Mouse (Mus musculus): ENCODE data around the gene Cacna1g.
A peak's percentile ranks its signal among the peaks of the same experiment; 100 is the strongest.

The Cacna1g gene

DNA sequence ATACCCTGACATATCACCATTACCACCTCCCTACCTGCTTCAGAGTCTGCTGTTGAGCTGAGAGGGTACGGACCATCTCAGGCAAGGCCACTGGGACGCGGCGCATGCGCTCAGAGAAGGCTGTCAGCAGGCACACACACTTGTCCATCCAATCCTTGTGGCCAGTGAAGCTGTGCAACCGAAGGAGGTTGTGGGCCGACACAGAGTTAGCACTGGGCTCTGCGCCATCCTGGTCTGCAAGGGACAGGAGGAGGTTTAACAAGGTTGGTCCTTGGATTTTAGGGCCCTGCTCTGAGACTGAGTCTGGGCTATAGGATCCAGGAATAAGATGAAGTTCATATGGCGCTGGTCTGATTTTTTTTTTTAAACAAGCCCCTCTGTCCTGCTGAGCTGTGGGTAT lies 6.4 kb upstream of the Cacna1g start:
- no peak for DNase-seq

DNA sequence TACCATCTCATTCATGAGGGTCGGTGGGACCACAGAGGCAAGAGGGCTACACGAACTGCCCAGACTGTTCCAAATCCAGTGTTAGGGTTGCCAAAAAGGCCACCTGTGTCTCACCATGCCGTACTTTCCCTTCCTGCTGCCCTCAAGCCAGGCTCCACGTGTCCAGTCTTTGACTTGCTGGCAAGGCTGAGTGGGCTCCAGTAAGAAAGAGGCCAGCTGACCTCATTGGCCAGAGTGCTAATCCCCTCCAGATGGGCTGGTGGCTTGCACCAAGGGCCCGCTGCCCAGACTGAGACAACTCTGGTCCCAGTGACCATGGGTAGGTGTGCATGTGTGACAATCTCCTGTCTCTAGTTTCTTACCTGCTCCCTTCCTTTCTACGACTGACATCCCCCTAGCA lies 3.7 kb upstream of the Cacna1g start:
- DNase-seq = no peak

DNA sequence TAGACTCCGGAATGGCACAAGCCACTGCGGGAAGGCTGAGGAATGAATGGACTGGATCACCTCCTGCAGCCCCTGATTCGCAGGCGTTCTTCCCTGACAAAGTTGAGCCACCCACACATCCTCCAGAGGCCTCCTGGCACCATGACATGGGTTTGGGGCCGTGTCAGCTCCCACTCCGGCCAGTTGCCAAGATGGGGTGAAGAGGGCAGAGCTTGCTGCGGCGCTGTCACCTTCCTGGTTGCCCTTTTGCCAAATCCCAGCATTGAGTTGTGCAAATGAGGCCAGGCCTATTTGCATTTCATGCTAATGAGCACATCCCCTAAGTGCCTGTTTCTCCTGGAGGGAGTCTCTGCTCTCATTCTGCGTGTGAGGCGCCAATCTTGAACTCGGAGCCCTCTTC lies 1.7 kb upstream of the Cacna1g start:
- DNase-seq = no peak

DNA sequence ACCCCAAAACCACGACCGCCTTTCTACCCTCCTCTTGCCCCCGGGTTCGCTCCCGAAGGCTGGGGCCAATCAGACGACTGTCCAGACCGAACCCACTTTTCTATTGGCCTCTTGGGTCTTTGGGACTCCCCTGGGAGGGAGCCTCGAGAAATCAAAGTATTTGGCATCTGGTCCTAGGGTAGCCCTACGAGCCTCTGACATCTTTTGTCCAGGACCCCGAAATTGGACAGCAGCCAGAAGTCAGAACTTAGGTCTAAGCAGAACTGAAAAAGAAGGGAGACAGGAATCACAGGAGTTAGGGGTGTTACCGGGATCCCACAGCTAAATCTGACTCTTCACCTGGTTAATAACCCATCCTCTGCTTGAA lies 529 bp upstream of the Cacna1g start:
- DNase-seq = no peak

DNA sequence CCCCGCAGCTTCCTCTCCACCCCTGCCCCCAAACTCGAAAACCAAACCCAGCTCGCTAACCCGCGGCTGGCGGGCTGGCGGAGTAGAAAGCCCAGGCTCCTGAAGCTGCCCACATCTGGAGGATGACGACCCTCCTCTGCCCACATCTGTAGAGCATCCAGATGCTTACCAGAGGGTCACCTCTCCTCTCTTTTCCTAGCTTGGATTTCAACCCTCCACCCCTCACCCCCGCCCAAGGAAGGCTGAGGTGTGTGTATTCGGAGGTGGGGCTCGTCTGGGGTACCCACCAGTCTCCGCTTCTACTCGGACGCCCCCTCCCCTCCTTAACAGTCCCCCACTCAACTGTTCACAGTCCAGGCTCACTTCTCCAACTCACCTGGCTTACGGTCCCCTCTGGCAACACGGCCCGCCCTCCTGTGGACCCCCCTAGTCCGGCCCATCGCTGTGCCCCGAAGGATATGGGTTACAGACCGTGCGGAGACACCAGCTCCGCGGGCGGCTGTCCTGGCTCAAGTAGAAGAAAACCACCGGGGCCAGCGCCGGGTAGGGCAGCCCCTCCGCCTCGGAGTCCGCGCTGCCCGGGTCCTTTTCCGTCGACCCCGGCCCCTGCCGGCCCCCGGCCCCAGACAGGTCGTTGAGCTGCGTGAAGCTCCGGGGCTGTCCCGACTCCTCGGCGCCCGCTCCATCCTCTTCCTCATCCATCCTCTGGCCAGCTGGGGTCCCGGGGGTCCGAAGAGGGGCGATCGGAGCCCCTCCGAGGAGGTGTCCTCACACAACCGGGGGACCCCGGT lies 887 bp downstream of the Cacna1g start:
- DNase-seq = peak; percentile 42

DNA sequence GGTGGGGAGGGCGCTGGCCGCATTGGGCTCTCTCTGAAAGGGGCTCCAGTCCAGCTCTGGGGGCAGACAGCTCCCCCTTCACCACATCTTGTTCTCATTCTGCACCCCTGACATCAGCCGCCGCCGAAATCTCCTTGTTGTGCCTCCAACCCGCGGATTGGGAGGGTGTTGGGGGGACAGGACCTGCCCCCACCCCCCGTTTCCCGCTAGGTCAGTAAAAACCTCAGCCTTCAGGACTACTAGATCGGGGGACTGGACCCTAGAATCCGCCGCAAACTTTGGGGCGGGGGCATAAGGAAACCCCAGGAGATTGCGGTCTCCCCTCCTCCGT lies 1.4 kb downstream of the Cacna1g start:
- DNase-seq = peak; percentile 47

DNA sequence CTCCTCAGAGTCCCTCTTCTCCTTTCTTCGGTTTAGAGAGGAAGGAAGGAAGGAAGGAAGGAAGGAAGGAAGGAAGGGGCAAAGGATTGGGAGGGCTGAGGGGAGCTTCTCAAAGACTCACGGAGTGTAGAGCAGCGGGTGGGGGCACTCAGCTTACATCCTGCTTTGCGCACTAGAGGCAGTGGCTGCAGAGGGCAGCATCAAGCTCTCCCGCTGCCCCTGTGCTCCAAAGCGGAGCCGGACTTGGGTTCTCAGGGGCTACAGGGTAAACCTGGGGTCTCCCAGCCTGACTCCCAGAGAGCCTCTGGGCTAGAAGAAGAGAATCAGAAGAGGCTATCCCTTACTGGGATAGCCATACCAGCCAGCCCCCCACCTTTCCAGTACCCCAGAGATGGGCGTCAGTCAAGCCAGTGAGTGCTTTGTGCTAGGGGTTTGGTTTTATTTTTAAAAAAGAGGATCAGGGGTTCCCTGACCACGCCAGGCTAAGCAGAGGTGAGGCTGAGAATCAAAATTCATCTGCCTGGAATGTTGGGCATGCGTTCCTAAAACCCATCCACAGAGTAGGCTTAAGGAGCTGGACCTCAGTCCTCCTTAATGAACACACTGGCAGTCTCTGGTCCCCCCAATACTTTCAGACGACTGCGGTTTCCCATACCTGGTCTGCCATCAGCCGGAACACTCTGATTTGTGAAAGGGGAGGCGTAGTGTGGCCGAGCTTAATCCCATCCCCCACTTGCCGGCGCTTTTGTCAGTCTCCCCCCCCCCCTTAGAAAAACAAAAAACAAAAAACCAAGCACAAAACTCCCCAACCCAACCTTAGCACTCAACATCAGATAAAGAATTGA lies 2.0 kb downstream of the Cacna1g start:
- peak; percentile 37 for DNase-seq

DNA sequence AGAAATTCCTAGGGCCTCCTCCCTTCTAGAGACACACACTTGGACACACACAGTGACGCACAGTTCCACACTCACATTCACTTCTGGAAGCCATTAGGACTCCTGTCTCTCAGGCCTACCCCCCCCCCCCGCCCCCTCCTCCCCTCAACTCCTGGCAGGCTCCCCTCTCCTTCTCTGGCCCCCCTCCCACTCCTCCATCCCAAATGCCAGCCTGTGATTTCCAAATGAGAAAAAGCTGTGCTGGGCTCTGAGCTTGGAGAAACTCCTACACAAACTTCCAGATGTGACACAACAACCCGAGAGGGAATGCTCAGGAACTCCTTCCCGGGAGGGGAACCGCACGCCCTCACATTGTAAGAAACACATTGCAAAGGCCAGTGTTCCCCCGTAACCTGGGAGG lies 3.6 kb downstream of the Cacna1g start:
- no peak for DNase-seq

DNA sequence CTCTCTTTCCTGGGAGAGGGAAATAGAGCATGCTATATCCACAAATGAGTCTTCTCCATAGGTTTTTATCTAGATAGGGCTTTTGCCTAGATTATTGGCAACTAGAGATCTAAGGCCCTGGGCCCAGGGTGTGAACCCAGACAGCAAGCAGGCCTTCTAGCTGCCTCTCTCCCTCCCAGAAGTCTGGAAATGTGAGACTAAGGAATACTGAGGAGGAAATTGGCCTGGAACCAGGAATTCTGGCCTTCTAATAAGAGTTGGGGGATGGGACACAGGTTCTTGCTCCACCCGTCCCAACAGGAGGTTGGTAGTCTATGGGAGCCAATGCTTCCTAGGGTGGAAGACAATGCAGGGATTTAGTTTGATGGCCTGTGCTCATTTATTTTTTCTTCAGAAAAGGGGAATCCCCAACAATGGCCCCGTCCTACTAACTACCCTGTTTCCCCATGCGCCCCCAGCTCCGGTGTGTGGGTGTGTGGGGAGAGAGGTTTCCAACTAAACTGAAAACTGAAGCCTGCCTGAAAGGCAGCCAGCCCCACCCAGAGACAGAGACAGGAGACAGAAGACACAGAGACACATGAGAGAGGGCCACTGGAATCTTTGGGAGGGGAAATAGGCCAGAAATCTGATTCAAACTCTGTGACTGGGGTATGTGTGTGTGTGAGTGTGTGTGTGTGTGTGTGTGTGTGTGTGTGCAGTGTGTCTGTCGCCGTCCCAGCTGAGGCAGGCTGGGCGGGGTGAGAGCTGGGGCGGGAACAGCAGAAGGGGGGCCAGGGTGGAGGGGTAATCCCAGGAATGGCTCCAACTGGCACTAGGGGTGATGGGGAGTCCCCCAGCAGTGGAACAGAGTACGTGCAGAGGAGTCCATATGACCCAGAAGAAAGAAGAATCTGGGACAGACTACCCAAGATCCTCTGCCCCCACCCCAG lies 4.6 kb downstream of the Cacna1g start:
- no peak for DNase-seq

DNA sequence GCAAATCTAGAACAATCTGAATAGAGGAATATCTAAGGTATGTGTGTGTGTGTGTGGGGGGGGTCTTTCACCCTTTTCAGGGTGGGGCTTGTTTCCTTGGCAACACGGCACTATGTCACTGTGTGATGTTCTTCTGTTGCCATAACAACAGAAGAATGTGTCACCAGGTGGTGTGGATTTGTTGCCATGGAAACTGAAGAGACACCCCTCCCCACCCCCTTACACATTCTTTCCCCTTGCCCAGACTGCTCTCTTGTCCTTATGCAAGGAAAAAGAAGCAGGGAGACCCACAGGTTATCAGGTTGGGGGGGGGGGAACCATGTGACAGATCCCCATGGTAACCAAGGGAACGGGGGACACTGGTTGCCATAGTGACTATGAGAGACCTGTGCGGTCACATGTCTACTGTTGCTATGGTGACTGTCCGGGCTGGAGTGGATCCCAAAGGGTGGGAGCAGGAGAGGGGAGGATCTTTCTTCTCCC lies 5.4 kb downstream of the Cacna1g start:
- DNase-seq = peak; percentile 85

DNA sequence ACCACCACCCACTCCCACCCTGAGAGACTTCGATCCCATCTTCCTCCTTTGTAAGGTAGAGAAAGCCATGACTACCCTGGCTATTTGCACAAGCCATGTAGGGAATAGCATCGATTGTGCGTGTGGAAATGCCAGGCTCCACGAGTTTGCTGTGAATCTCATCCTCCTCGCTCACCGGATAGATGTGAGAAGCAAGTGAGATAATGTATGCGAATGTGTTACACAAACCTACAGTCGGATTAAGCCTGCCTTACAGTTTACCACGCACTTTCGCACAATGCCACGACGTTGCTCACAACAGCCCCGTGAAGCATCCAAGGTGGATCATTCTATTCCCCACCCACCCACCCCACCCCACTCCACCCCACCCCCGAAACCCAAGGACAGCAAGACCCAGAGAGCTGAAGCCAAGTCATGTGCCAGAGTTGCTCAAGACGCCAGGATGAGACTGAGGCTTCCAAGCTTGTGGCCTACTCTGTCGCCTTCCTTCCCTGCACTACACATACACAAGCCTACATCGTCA lies 7.6 kb downstream of the Cacna1g start:
- no peak for DNase-seq

DNA sequence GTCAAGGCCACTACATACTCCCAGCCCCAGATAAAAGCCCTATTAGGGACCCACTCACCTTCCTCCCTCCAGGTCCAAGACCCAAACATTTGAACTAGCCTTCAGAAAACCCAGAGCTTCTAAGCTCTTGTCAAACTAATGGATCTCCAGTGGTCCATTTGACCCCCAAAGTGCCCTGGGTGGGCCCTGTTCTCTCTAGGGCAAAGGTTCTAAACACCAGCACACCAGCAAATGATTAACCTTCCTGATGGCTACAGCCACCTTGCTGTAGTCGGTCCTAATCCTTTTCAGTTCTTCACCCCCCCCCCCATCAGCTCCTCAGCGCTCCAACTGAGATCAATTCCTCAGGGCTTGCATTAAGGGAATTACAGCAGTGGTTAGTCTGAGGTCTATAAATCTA lies 9.8 kb downstream of the Cacna1g start:
- no peak for DNase-seq

DNA sequence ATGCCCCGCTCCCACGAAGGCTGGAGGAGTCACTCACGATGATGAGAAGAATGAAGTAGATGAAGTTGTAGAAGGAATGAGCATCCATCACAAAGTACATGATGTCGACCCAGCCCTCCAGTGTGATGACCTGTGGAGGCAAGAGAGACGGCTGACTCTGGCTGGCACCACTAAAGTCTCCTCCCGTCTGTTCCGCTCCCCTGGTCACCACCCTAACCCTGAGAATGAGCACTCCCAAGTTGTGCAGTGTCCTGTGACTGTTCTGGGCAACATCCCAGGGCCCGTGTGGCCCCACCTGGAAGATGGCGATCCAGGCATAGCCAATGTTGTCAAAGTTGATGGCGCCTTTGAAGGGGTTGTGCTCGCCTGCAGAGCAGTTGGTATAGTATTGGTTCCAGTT lies 12.1 kb downstream of the Cacna1g start:
- DNase-seq = no peak

DNA sequence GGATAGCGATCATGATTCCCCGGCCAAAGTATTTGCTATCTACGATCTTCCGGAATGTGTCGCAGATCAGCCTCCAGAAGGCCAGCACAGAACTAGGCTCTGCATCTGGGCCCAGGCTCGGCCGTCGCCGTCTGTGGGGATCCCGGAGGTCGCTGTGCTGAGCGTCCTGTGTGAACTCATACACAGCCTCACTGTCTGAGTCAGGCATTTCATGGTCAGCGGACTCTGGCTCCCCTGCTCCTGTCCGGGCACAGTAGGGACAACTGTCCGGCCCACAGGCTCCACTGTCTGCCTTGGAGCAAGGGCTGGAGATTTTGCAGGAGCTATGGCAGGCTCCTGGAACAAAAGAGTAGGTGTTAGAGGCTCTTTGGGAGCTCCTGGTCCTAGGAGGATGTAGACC lies 17.0 kb downstream of the Cacna1g start:
- DNase-seq = no peak

DNA sequence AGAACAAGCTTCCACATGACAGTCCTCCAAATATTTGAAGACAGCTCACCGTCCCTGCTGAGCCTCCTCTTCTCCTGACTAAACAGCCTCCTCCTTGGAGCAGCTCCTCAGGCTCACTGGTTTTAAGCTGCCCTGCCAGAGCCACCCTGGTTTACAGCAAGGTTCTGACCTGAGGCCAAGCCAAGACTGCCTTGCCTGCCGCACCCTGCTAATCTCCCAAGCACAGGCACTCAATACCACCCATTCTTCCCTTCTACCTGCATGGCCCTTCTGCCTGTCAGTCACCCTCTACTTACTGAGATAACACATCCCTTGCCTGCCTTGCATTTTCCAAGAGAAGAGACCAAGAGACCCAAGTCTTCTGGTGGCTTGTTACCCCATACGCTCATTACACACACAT lies 17.7 kb downstream of the Cacna1g start:
- DNase-seq = no peak

DNA sequence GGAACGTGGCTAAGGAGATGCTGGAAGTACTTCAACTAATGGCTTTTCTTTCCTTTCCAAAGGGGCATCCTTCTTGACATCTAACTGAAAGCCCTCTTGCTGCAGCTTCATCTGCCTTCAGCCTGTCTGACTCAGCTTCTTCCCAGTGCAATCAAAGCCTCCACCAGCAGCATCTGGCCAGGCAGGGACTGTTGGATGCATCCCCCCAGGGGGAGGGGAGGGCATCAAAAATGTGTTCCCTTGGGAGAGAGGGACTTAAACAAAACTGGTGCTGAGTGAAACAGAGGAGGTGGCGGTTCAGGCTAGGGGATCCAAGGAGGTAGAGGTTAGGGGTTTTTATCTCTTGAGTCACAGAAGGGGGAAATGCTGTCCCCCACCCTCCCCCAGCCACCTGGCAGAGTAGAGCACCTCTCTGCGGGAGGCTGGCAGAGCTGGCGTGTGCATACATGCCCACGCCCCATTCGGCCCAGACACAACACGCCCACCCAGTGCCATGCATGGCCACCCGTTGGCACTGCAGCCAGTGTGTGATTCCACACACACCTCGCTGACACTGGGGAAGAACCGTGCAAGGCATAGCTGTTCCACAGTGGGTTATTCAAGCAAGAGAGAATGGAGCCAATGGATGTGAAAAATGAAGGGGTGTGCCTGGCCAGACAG lies 18.7 kb downstream of the Cacna1g start:
- DNase-seq = no peak

DNA sequence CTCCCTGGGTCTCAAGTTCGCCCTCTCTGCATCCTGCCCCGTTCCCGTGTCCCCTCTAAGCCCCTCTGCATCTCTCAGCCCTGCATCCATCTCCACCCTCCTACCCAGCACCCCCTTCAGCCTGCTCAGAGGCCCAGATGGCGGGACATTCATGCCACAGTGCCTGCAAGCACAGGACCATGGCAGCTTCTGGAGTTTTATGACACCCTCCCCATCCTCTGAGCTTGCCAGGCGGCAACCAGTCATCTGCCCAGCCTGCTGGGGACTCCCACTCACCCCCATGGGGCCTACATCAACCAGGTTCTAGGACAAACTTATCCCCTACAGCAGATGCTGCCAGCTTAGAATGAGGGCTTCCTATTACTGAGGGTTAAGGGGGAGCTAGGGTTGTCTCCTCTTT lies 19.2 kb downstream of the Cacna1g start:
- DNase-seq = no peak

DNA sequence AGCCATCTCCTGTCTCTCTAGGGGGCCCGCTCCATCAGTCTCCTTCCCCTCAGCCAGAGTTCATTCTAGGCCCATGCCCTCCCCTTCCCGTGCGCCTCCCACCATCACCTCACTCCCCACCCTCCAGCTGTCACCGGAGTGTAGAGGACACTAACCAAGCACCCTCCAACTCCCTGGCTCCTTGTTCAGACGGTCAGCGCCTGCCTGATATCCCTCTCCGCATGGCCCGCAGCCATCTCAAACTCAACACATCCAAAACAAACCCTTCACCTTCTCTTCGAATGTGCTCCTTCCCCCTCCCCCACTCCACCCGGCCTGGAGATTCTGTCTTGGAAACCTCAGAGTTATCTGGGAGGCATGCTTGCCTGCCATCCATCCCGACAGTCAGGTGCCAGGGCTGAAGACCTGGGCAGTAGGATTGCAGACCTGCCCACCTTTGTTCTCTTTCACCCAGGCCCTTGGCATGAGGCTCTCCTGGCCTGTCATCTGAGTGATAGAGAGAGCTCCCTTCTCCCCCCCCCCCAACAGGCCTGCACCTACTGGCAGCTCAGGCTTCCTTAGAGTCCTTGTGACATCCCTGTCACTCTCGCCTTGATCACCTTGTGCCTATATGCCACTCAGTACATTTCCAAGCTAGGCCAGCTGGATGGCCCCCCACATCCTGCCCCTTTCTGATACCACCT lies 22.8 kb downstream of the Cacna1g start:
- DNase-seq = no peak

DNA sequence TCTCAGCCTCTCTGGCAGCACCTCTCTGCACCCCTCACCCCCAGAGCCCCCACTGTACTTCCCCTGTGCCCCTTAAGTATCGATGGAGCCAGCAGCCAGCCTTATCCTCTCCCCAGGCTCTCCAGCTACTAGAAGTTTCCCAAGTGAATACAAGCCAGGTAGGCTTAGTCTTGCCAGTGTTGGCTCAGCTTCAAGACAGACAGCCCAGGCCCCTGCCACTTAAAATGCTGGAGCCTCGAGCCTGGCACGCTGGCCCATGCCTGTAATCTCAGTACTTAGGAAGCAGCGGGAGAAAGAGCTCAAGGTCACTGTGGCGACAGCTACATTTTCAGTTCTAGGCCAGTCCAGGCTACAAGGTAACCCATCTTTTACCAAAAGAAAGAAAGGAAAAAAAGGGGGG lies 24.1 kb downstream of the Cacna1g start:
- DNase-seq = no peak

DNA sequence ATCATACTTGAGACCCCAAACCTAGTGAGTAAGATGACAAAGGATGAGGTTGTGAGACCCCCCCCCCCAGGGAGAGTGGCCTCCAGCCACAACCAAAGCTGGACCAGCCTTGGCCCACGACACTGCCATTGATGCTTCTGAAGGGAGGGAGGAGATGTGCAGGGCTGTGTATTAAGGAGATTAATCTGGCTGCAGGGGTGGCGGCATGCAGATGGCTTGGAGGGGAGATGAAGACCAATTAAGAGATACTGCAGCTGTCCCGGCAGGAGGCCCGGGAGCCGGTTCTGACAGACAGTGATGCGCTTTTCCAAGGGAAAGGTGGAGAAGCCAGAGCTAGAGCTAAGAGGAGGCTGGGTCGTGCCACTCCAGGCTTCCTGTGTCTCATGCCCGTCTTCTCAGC lies 24.8 kb downstream of the Cacna1g start:
- no peak for DNase-seq

DNA sequence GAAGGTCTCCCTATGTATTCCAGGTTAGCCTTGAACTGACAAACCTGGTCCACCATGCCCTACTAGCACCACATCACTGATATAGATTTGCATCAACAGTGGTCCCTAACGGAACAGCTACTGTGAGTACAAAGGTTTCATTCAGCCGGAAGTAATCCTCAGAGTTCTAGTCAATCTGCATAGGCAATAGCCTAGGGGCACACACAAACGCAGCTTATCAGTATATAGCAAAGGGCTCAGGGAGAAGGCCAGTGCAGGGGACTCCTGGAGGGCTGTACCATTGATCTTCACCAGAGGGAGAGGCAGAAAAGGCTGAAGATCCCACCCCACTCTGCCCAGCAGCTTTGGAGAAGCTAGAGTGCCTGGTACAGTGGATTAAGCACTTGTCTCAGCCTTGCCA lies 27.0 kb downstream of the Cacna1g start:
- no peak for DNase-seq

DNA sequence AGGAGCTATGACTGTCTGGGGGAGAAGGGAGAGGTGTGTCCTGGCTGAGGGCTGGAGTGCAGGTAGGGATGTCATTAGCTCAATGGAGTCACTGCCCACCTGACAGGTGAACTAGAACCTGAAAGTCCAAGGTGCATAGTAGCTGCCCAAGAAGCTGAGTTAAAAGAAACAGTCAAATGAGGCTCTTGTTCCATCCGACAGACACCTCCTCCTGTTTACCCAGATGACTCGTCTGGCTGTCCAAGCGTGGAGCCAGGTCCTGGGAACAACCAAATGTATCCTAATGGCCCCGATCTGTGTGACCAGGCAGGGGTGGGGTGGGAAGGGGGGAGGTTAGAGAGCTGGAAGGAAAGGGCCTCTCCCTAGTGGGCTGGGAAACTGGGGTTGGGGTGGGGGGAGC lies 28.7 kb downstream of the Cacna1g start:
- DNase-seq = no peak

All from right cerebral cortex, postnatal 4 days (tissue).